Mouse (Mus musculus): ENCODE data around the gene Pth2. TPM values are rescaled to one million over a fixed set of nuclear protein-coding genes. Genes with fewer than 3 reads are reported as not detected.

The Pth2 gene
- polyA plus RNA-seq (2012): not detected in 2 replicates

GRCm38 (mm10) chr7:45180896-45181477, at the start of gene Pth2:
Pth2 (plus strand) TSS chr7:45180995.

GRCm38 (mm10) chr7:45135993-45136567, 44.7 kb upstream of the Pth2 start, which contains the start of the genes Gm45713 and Flt3l:
Gm45713 (minus strand) TSS chr7:45136231.
Flt3l (minus strand) TSS chr7:45136432.

GRCm38 (mm10) chr7:45154096-45154992, 26.5 kb upstream of the Pth2 start, which contains the start of the genes Pih1d1 and Aldh16a1:
Pih1d1 (plus strand) TSS chr7:45154303.
Aldh16a1 (minus strand) TSS chr7:45154584.

GRCm38 (mm10) chr7:45163735-45164490, 16.9 kb upstream of the Pth2 start, which contains the start of gene Slc17a7:
Slc17a7 (plus strand) TSS chr7:45163949.

GRCm38 (mm10) chr7:45179469-45179868, 1.3 kb upstream of the Pth2 start, which contains the start of gene Gfy:
Gfy (minus strand) TSS chr7:45179569.

GRCm38 (mm10) chr7:45204380-45205143, 23.8 kb downstream of the Pth2 start, which contains the start of gene Ccdc155:
Ccdc155 (minus strand) TSS chr7:45204892.

GRCm38 (mm10) chr7:45211851-45212251, 31.1 kb downstream of the Pth2 start, which contains the start of gene Dkkl1:
Dkkl1 (minus strand) TSS chr7:45212147.

GRCm38 (mm10) chr7:45215673-45216441, 35.1 kb downstream of the Pth2 start, which contains the start of gene Tead2:
Tead2 (plus strand) TSS chr7:45215753.

Other genes with a start within 250 kb of the Pth2 start
- gene Tsks, start 237.8 kb upstream of the Pth2 start, polyA plus RNA-seq (2012): 0.04 and 0.15 TPM in 2 replicates
- 1.3 and 2.1 TPM in 2 replicates for gene Cpt1c, start 206.1 kb upstream of the Pth2 start, polyA plus RNA-seq (2012)
- gene Prmt1, start 194.4 kb upstream of the Pth2 start, polyA plus RNA-seq (2012): 133 and 160 TPM in 2 replicates
- gene Irf3, start 183.3 kb upstream of the Pth2 start, polyA plus RNA-seq (2012): 112 and 119 TPM in 2 replicates
- 131 and 163 TPM in 2 replicates for gene Bcl2l12, start 182.3 kb upstream of the Pth2 start, polyA plus RNA-seq (2012)
- 185 and 198 TPM in 2 replicates for gene Scaf1, start 164.6 kb upstream of the Pth2 start, polyA plus RNA-seq (2012)
- gene Rras, start 163.0 kb upstream of the Pth2 start, polyA plus RNA-seq (2012): 4.0 TPM in 2 replicates
- gene Prr12, start 128.1 kb upstream of the Pth2 start, polyA plus RNA-seq (2012): 95.4 and 117 TPM in 2 replicates
- gene Nosip, start 118.6 kb upstream of the Pth2 start, polyA plus RNA-seq (2012): 144 and 165 TPM in 2 replicates
- 38.8 and 40.5 TPM in 2 replicates for gene Prrg2, start 118.3 kb upstream of the Pth2 start, polyA plus RNA-seq (2012)
- gene Rcn3, start 88.8 kb upstream of the Pth2 start, polyA plus RNA-seq (2012): 36.5 and 65.0 TPM in 2 replicates
- 7.5 and 10.0 TPM in 2 replicates for gene Fcgrt, start 77.1 kb upstream of the Pth2 start, polyA plus RNA-seq (2012)
- 210 and 224 TPM in 2 replicates for gene Rps11, start 56.6 kb upstream of the Pth2 start, polyA plus RNA-seq (2012)
- gene Rpl13a, start 52.2 kb upstream of the Pth2 start, polyA plus RNA-seq (2012): 4,327 and 5,290 TPM in 2 replicates
- gene Gm45713, start 44.8 kb upstream of the Pth2 start, polyA plus RNA-seq (2012): 0.12 and 0.16 TPM in 2 replicates
- 15.4 and 21.4 TPM in 2 replicates for gene Flt3l, start 44.6 kb upstream of the Pth2 start, polyA plus RNA-seq (2012)
- 67.8 and 81.0 TPM in 2 replicates for gene Pih1d1, start 26.7 kb upstream of the Pth2 start, polyA plus RNA-seq (2012)
- 162 and 165 TPM in 2 replicates for gene Aldh16a1, start 26.4 kb upstream of the Pth2 start, polyA plus RNA-seq (2012)
- gene Slc17a7, start 17.0 kb upstream of the Pth2 start, polyA plus RNA-seq (2012): 0.11 and 0.15 TPM in 2 replicates
- 0.16 and 0.29 TPM in 2 replicates for gene Gfy, start 1.4 kb upstream of the Pth2 start, polyA plus RNA-seq (2012)
- 0.56 and 1.3 TPM in 2 replicates for gene Ccdc155, start 23.9 kb downstream of the Pth2 start, polyA plus RNA-seq (2012)
- 14.7 and 21.4 TPM in 2 replicates for gene Dkkl1, start 31.2 kb downstream of the Pth2 start, polyA plus RNA-seq (2012)
- gene Tead2, start 34.8 kb downstream of the Pth2 start, polyA plus RNA-seq (2012): 0.82 and 2.2 TPM in 2 replicates
- gene Cd37, start 58.1 kb downstream of the Pth2 start, polyA plus RNA-seq (2012): 173 and 185 TPM in 2 replicates
- gene Slc6a16, start 60.1 kb downstream of the Pth2 start, polyA plus RNA-seq (2012): not detected in 2 replicates
- gene Slc6a21, start 96.5 kb downstream of the Pth2 start, polyA plus RNA-seq (2012): 0.09 TPM in 1 of 2 replicates, not detected in the other
- gene Trpm4, start 152.8 kb downstream of the Pth2 start, polyA plus RNA-seq (2012): 3.3 and 5.4 TPM in 2 replicates
- gene Hrc, start 154.3 kb downstream of the Pth2 start, polyA plus RNA-seq (2012): not detected in 2 replicates
- 0.56 TPM in 2 replicates for gene Ppfia3, start 186.0 kb downstream of the Pth2 start, polyA plus RNA-seq (2012)
- gene Lin7b, start 189.6 kb downstream of the Pth2 start, polyA plus RNA-seq (2012): 2.3 and 2.6 TPM in 2 replicates
- gene Snrnp70, start 214.7 kb downstream of the Pth2 start, polyA plus RNA-seq (2012): 920 and 1,244 TPM in 2 replicates
- 0.04 and 0.28 TPM in 2 replicates for gene Kcna7, start 224.7 kb downstream of the Pth2 start, polyA plus RNA-seq (2012)
- 0.04 TPM in 1 of 2 replicates, not detected in the other for gene Ntf5, start 232.7 kb downstream of the Pth2 start, polyA plus RNA-seq (2012)
- 0.11 TPM in 1 of 2 replicates, not detected in the other for gene Lhb, start 239.8 kb downstream of the Pth2 start, polyA plus RNA-seq (2012)

Data from megakaryocyte-erythroid progenitor cell, adult 5 weeks (primary cell).